Mouse (Mus musculus): Measurements from ENCODE around the gene Wscd2.

Gene Wscd2

GRCm38 (mm10) chr5:113618716-113619115 is 128.6 kb downstream of the Wscd2 start:
- no peak for DNase-seq (ENCODE audit: low spot score)

GRCm38 (mm10) chr5:113619151-113619550 is 129.0 kb downstream of the Wscd2 start:
- DNase-seq (ENCODE audit: low spot score) = no peak

GRCm38 (mm10) chr5:113620130-113620716 is 130.1 kb downstream of the Wscd2 start:
- no peak for DNase-seq (ENCODE audit: low spot score)

- no peak for DNase-seq (ENCODE audit: low spot score)
Observed at GRCm38 (mm10) chr5:113620999-113621398, 130.9 kb downstream of the Wscd2 start.

- no peak for DNase-seq (ENCODE audit: low spot score)
Observed at GRCm38 (mm10) chr5:113623052-113623451, 132.9 kb downstream of the Wscd2 start.

GRCm38 (mm10) chr5:113625068-113625467 is 134.9 kb downstream of the Wscd2 start:
- no peak for DNase-seq (ENCODE audit: low spot score)

GRCm38 (mm10) chr5:113626352-113626751 is 136.2 kb downstream of the Wscd2 start:
- DNase-seq (ENCODE audit: low spot score) = no peak

- DNase-seq (ENCODE audit: low spot score) = no peak
Observed at GRCm38 (mm10) chr5:113626991-113627390, 136.9 kb downstream of the Wscd2 start.

GRCm38 (mm10) chr5:113627820-113628437 is 137.8 kb downstream of the Wscd2 start:
- no peak for DNase-seq (ENCODE audit: low spot score)

- no peak for DNase-seq (ENCODE audit: low spot score)
Observed at GRCm38 (mm10) chr5:113629248-113629647, 139.1 kb downstream of the Wscd2 start.

- no peak for DNase-seq (ENCODE audit: low spot score)
Observed at GRCm38 (mm10) chr5:113630116-113630515, 140.0 kb downstream of the Wscd2 start.

- no peak for DNase-seq (ENCODE audit: low spot score)
Observed at GRCm38 (mm10) chr5:113633037-113633714, 143.0 kb downstream of the Wscd2 start.

- DNase-seq (ENCODE audit: low spot score) = peak; percentile 54
Observed at GRCm38 (mm10) chr5:113634024-113634651, 144.0 kb downstream of the Wscd2 start.

GRCm38 (mm10) chr5:113634887-113635610 is 144.9 kb downstream of the Wscd2 start:
- no peak for DNase-seq (ENCODE audit: low spot score)

GRCm38 (mm10) chr5:113635861-113636565 is 145.9 kb downstream of the Wscd2 start:
- DNase-seq (ENCODE audit: low spot score) = no peak

- no peak for DNase-seq (ENCODE audit: low spot score)
Observed at GRCm38 (mm10) chr5:113637631-113638030, 147.5 kb downstream of the Wscd2 start.

- DNase-seq (ENCODE audit: low spot score) = no peak
Observed at GRCm38 (mm10) chr5:113638055-113638454, 147.9 kb downstream of the Wscd2 start.

- DNase-seq (ENCODE audit: low spot score) = no peak
Observed at GRCm38 (mm10) chr5:113639126-113639525, 149.0 kb downstream of the Wscd2 start.
